Mouse (Mus musculus): ENCODE data around the gene Ciao2b.

DNA sequence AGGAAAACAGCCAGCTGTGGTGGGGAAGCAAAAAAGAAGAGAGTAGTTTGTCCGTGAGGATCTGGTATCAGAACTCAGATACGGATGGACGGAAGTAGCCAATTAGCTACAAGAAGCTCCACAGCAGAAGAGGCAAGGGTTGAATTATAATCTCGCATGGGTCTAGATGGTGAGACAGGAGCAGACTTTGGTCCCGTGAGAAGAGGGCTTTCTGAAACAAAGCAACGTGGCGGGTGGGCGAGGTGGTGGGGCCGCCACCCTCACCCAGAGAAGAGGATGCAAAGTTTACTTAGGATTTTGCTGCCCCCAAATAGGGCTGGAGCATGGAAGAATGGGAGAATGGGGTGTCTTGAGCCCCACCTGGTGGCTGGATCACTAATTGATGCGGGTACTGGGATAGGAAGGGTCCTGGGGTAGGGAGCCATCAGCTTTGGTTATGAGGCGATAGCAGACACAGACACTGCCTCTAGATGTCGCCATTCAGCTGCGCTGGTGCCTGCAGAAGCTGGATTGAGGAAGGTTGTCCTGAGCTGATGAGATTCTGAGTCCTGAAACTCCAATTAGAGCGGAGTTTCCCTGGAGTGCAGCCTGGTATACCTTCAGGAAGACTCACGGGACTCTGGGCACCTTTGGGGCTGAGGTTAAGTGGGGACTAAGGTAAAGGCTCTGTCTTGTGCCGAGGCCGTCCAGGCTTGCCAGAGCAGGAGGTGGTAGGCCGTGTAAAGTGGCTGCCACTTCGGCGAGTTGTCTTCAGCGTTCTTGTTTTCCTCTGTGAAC, 39.1 kb downstream of the Ciao2b start:
- TF ChIP-seq CTCF (IDR thresholded peaks at IDR 0.05; ENCODE audit: control insufficient read depth, insufficient read depth, low read length) = peak; percentile 94
- TF ChIP-seq POLR2A (IDR thresholded peaks at IDR 0.05; ENCODE audit: borderline replicate concordance, control insufficient read depth, low read depth, low read length) = no peak
